Mouse (Mus musculus): Measurements from ENCODE around the gene Ctsd.

DNA sequence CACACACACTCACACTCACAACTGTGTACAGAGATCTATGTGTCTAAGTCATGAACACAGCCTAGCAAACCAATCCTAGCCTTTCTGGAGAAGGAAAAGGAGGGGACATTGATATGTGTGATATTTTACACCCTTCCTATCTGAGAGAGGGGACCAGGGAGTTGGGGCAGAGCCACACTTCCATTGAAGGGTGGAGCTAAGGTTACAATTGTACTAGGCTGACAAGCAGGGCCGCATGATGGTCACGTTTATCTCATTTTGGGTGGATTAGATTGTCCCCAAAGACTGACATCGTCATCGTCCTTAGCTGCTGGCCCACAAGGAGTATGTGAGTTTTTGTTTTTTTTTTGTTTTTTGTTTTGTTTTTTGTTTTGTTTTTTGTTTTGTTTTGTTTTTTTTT, 56.6 kb downstream of the Ctsd start:
- TF ChIP-seq POLR2A (IDR thresholded peaks at IDR 0.05; ENCODE audit: insufficient read depth, low read depth, low read length), result no peak
- no peak for TF ChIP-seq CTCF (IDR thresholded peaks at IDR 0.05; ENCODE audit: insufficient read depth, low read depth, low read length)
